Mouse (Mus musculus): Measurements from ENCODE around the gene Plekha5. TPM values are rescaled to one million over a fixed set of nuclear protein-coding genes. Genes with fewer than 3 reads are reported as not detected.

The Plekha5 gene
- polyA plus RNA-seq, 1 experiment from 2014 or later = 39.9 TPM

GRCm38 (mm10) chr6:140429236-140429635 is 5.4 kb downstream of the Plekha5 start:
- no peak overlapping the region for H3K9ac ChIP-seq (replicated peaks)
- no peaks in the 10 kb centered on the region for H3K9me3 ChIP-seq
- no peak overlapping the region for H3K4me2 ChIP-seq (replicated peaks)
- no peaks in the 10 kb centered on the region for H3K27me3 ChIP-seq
- peaks cover 48% of the 10 kb centered on the region for H3K36me3 ChIP-seq
- ATAC-seq = no peak
- WGBS = 90% methylated on average over 8 of the region's 8 CpGs
- H3K4me1 ChIP-seq (replicated peaks) = peaks cover 34% of the 10 kb centered on the region
- no peak overlapping the region for H3K27ac ChIP-seq
- H3K4me3 ChIP-seq (replicated peaks) = no peak overlapping the region

- 95% methylated on average over 9 of the region's 9 CpGs for WGBS
- Histone ChIP-seq H3K4me3 (replicated peaks) (no peak overlapping the region), H3K9ac (replicated peaks) (no peak overlapping the region), H3K27me3 (no peaks in the 10 kb centered on the region), H3K36me3 (peaks cover 58% of the 10 kb centered on the region), H3K27ac (no peak overlapping the region), H3K4me1 (replicated peaks) (peaks cover 13% of the 10 kb centered on the region), H3K9me3 (no peaks in the 10 kb centered on the region), H3K4me2 (replicated peaks) (no peak overlapping the region)
- ATAC-seq = no peak
Observed at GRCm38 (mm10) chr6:140432363-140432762, 8.5 kb downstream of the Plekha5 start.

- Histone ChIP-seq H3K27me3 (no peaks in the 10 kb centered on the region), H3K36me3 (no peaks in the 10 kb centered on the region; the same call in 1 of the 2 replicates), H3K9me3 (no peaks in the 10 kb centered on the region), H3K4me1 (replicated peaks) (peaks cover 34% of the 10 kb centered on the region), H3K4me3 (replicated peaks) (no peak overlapping the region), H3K9ac (replicated peaks) (no peak overlapping the region), H3K4me2 (replicated peaks) (no peak overlapping the region), H3K27ac (no peak overlapping the region)
- peak; percentile 38; the same call in 1 of the 2 replicates for ATAC-seq
- 89% methylated on average over 5 of the region's 5 CpGs for WGBS
Observed at GRCm38 (mm10) chr6:140443374-140443773, 19.5 kb downstream of the Plekha5 start.

GRCm38 (mm10) chr6:140444147-140444546 is 20.3 kb downstream of the Plekha5 start:
- Histone ChIP-seq H3K4me3 (replicated peaks) (no peak overlapping the region), H3K27me3 (no peaks in the 10 kb centered on the region), H3K36me3 (no peaks in the 10 kb centered on the region; the same call in 1 of the 2 replicates), H3K4me1 (replicated peaks) (peaks cover 34% of the 10 kb centered on the region), H3K27ac (0 out of 2 replicates have a peak overlapping the region, but pooled peaks have one; percentile 26), H3K9ac (replicated peaks) (no peak overlapping the region), H3K4me2 (replicated peaks) (no peak overlapping the region), H3K9me3 (no peaks in the 10 kb centered on the region)
- ATAC-seq = no peak
- WGBS = 54% methylated on average over 7 of the region's 7 CpGs

- WGBS = 15% methylated on average over 10 of the region's 10 CpGs
- Histone ChIP-seq H3K4me2 (replicated peaks) (peak overlapping the region; percentile 30), H3K4me3 (replicated peaks) (no peak overlapping the region), H3K27ac (peak overlapping the region; percentile 71), H3K36me3 (peaks cover 2% of the 10 kb centered on the region; the same call in 1 of the 2 replicates), H3K4me1 (replicated peaks) (peaks cover 34% of the 10 kb centered on the region), H3K27me3 (no peaks in the 10 kb centered on the region), H3K9me3 (no peaks in the 10 kb centered on the region), H3K9ac (replicated peaks) (peak overlapping the region; percentile 36; the same call in 1 of the 2 replicates)
- peak; percentile 66 for ATAC-seq
Observed at GRCm38 (mm10) chr6:140444855-140445465, 21.1 kb downstream of the Plekha5 start.

- no peaks in the 10 kb centered on the region for H3K9me3 ChIP-seq
- peaks cover 32% of the 10 kb centered on the region for H3K4me1 ChIP-seq (replicated peaks)
- H3K27ac ChIP-seq = peak overlapping the region; percentile 44; the same call in 1 of the 2 replicates
- no peak for ATAC-seq
- no peaks in the 10 kb centered on the region for H3K27me3 ChIP-seq
- peaks cover 15% of the 10 kb centered on the region for H3K36me3 ChIP-seq
- no peak overlapping the region for H3K9ac ChIP-seq (replicated peaks)
- H3K4me3 ChIP-seq (replicated peaks) = no peak overlapping the region
- 82% methylated on average over 21 of the region's 21 CpGs for WGBS
- no peak overlapping the region for H3K4me2 ChIP-seq (replicated peaks)
Observed at GRCm38 (mm10) chr6:140448010-140448739, 24.3 kb downstream of the Plekha5 start.

GRCm38 (mm10) chr6:140450693-140451092 is 26.8 kb downstream of the Plekha5 start:
- ATAC-seq = no peak
- H3K4me2 ChIP-seq (replicated peaks) = no peak overlapping the region
- H3K36me3 ChIP-seq = peaks cover 21% of the 10 kb centered on the region
- H3K9me3 ChIP-seq = no peaks in the 10 kb centered on the region
- H3K9ac ChIP-seq (replicated peaks) = no peak overlapping the region
- WGBS = 91% methylated on average over 5 of the region's 5 CpGs
- H3K4me1 ChIP-seq (replicated peaks) = peaks cover 13% of the 10 kb centered on the region; the same call in 1 of the 2 replicates
- H3K4me3 ChIP-seq (replicated peaks) = no peak overlapping the region
- H3K27me3 ChIP-seq = no peaks in the 10 kb centered on the region
- no peak overlapping the region for H3K27ac ChIP-seq

GRCm38 (mm10) chr6:140452736-140453135 is 28.9 kb downstream of the Plekha5 start:
- no peak for ATAC-seq
- Histone ChIP-seq H3K9ac (replicated peaks) (no peak overlapping the region), H3K27me3 (no peaks in the 10 kb centered on the region), H3K36me3 (peaks cover 21% of the 10 kb centered on the region), H3K4me2 (replicated peaks) (no peak overlapping the region), H3K4me3 (replicated peaks) (no peak overlapping the region), H3K9me3 (no peaks in the 10 kb centered on the region), H3K27ac (no peak overlapping the region), H3K4me1 (replicated peaks) (peaks cover 18% of the 10 kb centered on the region)
- whole genome bisulfite sequencing = 97% methylated on average over 8 of the region's 8 CpGs

GRCm38 (mm10) chr6:140453454-140453853 is 29.6 kb downstream of the Plekha5 start:
- no peaks in the 10 kb centered on the region for H3K9me3 ChIP-seq
- H3K36me3 ChIP-seq = peaks cover 21% of the 10 kb centered on the region
- H3K4me3 ChIP-seq (replicated peaks) = no peak overlapping the region
- no peak overlapping the region for H3K27ac ChIP-seq
- WGBS = 92% methylated on average over 5 of the region's 5 CpGs
- H3K27me3 ChIP-seq = no peaks in the 10 kb centered on the region
- no peak overlapping the region for H3K9ac ChIP-seq (replicated peaks)
- H3K4me1 ChIP-seq (replicated peaks) = peaks cover 11% of the 10 kb centered on the region
- no peak for ATAC-seq
- no peak overlapping the region for H3K4me2 ChIP-seq (replicated peaks)

GRCm38 (mm10) chr6:140454388-140454787 is 30.5 kb downstream of the Plekha5 start:
- Histone ChIP-seq H3K4me3 (replicated peaks) (no peak overlapping the region), H3K36me3 (peaks cover 21% of the 10 kb centered on the region), H3K4me2 (replicated peaks) (no peak overlapping the region), H3K27ac (no peak overlapping the region), H3K4me1 (replicated peaks) (peaks cover 11% of the 10 kb centered on the region), H3K9me3 (no peaks in the 10 kb centered on the region), H3K9ac (replicated peaks) (no peak overlapping the region), H3K27me3 (no peaks in the 10 kb centered on the region)
- no peak for ATAC-seq
- WGBS = 87% methylated on average over 3 of the region's 3 CpGs

- no peak for ATAC-seq
- H3K27me3 ChIP-seq = no peaks in the 10 kb centered on the region
- no peak overlapping the region for H3K27ac ChIP-seq
- WGBS = 72% methylated on average over 3 of the region's 3 CpGs
- H3K9me3 ChIP-seq = no peaks in the 10 kb centered on the region
- peaks cover 20% of the 10 kb centered on the region for H3K4me1 ChIP-seq (replicated peaks)
- no peak overlapping the region for H3K4me2 ChIP-seq (replicated peaks)
- H3K9ac ChIP-seq (replicated peaks) = no peak overlapping the region
- no peak overlapping the region for H3K4me3 ChIP-seq (replicated peaks)
- H3K36me3 ChIP-seq = peaks cover 17% of the 10 kb centered on the region
Observed at GRCm38 (mm10) chr6:140455851-140456250, 32.0 kb downstream of the Plekha5 start.

GRCm38 (mm10) chr6:140456393-140457163 is 32.7 kb downstream of the Plekha5 start:
- no peak overlapping the region for H3K27ac ChIP-seq
- 91% methylated on average over 15 of the region's 15 CpGs for WGBS
- no peak overlapping the region for H3K9ac ChIP-seq (replicated peaks)
- no peak overlapping the region for H3K4me2 ChIP-seq (replicated peaks)
- H3K27me3 ChIP-seq = no peaks in the 10 kb centered on the region
- no peak overlapping the region for H3K4me3 ChIP-seq (replicated peaks)
- H3K36me3 ChIP-seq = peaks cover 14% of the 10 kb centered on the region
- H3K9me3 ChIP-seq = no peaks in the 10 kb centered on the region
- peak; percentile 63; the same call in 1 of the 2 replicates for ATAC-seq
- H3K4me1 ChIP-seq (replicated peaks) = peaks cover 25% of the 10 kb centered on the region
